Mouse (Mus musculus): ENCODE measurements around the gene Aknad1.

GRCm38 (mm10) chr3:108781238-108781883 is 41.9 kb downstream of the Aknad1 start:
- no peak for TF ChIP-seq CTCF (IDR thresholded peaks at IDR 0.05; ENCODE audit: low read depth)
- no peak for TF ChIP-seq EP300 (IDR thresholded peaks at IDR 0.05; ENCODE audit: low read depth)

Data from liver, embryonic 14.5 days (tissue).